Mouse (Mus musculus) limb, embryonic 15.5 days (tissue): ENCODE data around the gene Hoxa10. TPM values are rescaled to one million over a fixed set of nuclear protein-coding genes. Genes with fewer than 3 reads are reported as not detected.

ENCODE experiments used
- ATAC-seq: fragments of 200-750 bp; cut with Nextera tagmentation; 2 replicates; pipeline ENCODE4 v1.8.0; 2017; ENCODE audit warnings: low read depth, moderate TSS enrichment; ENCODE audit not compliant: insufficient number of reproducible peaks, low FRiP score, low TSS enrichment
- H3K27ac ChIP-seq: fragments of 300-500 bp; sonication (generic); 2 replicates; pipeline ENCODE4 v1.5.1; 2015; ENCODE audit warnings: moderate library complexity, mild to moderate bottlenecking, inconsistent platforms
- H3K27me3 ChIP-seq: fragments of 300-500 bp; sonication (generic); 2 replicates; pipeline ENCODE4 v1.6.1; 2015; ENCODE audit warnings: inconsistent platforms
- H3K36me3 ChIP-seq: fragments of 300-500 bp; sonication (generic); 2 replicates; pipeline ENCODE4 v1.6.1; 2015; ENCODE audit warnings: inconsistent platforms
- H3K4me1 ChIP-seq: fragments of 300-500 bp; sonication (generic); 2 replicates; pipeline ENCODE4 v1.6.1; 2015; ENCODE audit warnings: inconsistent platforms
- H3K4me2 ChIP-seq: fragments of 300-500 bp; sonication (generic); 2 replicates; pipeline ENCODE4 v1.6.1; 2015; ENCODE audit warnings: mild to moderate bottlenecking, inconsistent platforms
- H3K4me3 ChIP-seq: fragments of 300-500 bp; sonication (generic); 2 replicates; pipeline ENCODE4 v1.5.1; 2015; ENCODE audit warnings: mild to moderate bottlenecking, inconsistent platforms
- H3K9ac ChIP-seq: fragments of 300-500 bp; sonication (generic); 2 replicates; pipeline ENCODE4 v1.6.1; 2015; ENCODE audit warnings: inconsistent platforms
- H3K9me3 ChIP-seq: fragments of 300-500 bp; sonication (generic); 2 replicates; pipeline ENCODE4 v1.6.1; 2016; ENCODE audit warnings: inconsistent platforms
- WGBS: fragments of 180-500 bp; shearing (Covaris S2); methylation state at CpG from one replicate; pipeline ENCODE4 v1.1.7; 2015; 5-methylcytosine and 5-hydroxymethylcytosine counted together
- polyA plus RNA-seq: library from polyadenylated mRNA; unstranded; fragments of >200 nt; fragmentation: Nextera tagmentation; extraction: Ambion mirVana; gene quantifications from 2 replicates; pipeline ENCODE4 v1.2.1, GENCODE M21; 2015

Hoxa10 gene
- polyA plus RNA-seq, 1 experiment from 2014 or later: 108 TPM

DNA sequence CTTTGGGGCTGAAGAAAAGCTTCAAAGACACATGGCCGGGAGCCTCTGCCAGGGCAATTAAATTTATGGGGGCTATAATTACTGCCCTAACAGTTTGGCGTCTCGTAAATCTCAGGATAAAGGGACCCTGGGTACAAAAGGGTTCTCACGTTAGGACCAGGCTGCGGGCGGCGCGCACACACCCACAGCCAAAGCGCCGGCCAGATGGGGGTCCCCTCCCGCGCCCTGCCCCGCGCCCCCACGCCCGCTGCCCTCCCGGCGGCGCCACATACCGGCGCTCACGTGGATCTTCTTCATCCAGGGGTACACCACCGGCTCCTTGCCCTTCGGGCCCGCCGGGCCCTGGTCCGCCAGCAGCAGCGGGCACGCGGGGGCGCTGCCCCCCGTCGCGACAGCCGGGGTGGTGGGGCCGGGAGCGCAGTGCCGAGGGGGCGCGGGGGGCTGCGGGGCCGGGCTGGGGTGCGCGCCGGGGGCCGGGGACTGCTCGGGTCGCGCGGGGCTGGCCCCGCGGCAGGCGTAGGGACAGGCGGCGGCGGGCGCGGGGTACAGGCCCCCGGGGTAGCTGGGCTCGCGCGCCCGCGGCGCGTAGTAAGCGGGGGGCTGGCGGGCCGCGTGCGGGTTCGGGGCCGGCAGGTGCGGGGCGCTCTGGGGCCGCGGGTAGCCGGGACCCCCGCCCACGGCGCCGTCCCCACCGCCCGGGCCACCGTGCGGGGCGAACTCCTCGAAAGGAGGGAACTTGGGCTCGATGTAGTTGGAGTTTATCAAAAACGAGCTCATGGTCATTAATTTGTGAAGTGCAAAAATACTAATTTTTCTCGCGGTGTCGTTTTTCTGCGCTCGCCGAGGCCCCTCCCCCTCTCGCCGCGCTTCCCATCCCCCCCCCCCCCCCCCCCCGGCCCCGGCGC is 49.5 kb downstream of the Hoxa10 start, which contains the start of gene Hoxa4:
TSS of gene Hoxa4 (minus strand) at position 848 of the 905 bp plus-strand sequence.
- ATAC-seq: no peak
- WGBS: 4% methylated on average over 50 of the region's 102 CpGs

DNA sequence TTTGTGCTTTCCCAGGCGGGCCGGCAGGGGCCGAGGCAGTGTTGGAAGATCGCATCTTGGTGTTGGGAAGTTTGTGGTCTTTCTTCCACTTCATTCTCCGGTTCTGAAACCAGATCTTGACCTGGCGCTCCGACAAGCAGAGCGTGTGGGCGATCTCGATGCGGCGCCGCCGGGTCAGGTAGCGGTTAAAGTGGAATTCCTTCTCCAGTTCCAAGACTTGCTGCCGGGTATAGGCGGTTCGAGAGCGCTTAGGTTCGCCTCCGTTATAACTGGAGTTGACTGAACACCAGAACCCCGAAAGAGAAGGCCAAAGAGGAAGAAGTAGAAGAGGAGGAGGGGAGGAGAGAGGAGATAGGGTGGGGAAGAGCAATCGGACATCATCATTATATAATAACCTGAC is 50.2 kb downstream of the Hoxa10 start:
- Histone ChIP-seq H3K9ac (no peak overlapping the region), H3K4me1 (peaks cover 26% of the 10 kb centered on the region), H3K4me2 (peak overlapping the region; percentile 96; the same call in 1 of the 2 replicates), H3K36me3 (no peaks in the 10 kb centered on the region), H3K27me3 (peaks cover 87% of the 10 kb centered on the region), H3K4me3 (peak overlapping the region; percentile 59), H3K27ac (no peak overlapping the region), H3K9me3 (no peaks in the 10 kb centered on the region)
- no peak for ATAC-seq
- WGBS: 22% methylated on average over 23 of the region's 23 CpGs

More for the DNA sequence above, 49.5 kb downstream of the Hoxa10 start, which contains the start of gene Hoxa4:
- peaks cover 84% of the 10 kb centered on the region for H3K27me3 ChIP-seq
- H3K4me3 ChIP-seq: peak within 1 kb of the TSS; percentile 59
- H3K4me1 ChIP-seq: peaks cover 24% of the 10 kb centered on the region
- H3K9me3 ChIP-seq: no peaks in the 10 kb centered on the region
- no peaks in the 10 kb centered on the region for H3K36me3 ChIP-seq
- H3K27ac ChIP-seq: peak within 1 kb of the TSS; percentile 43; the same call in 1 of the 2 replicates
- H3K4me2 ChIP-seq: peak within 1 kb of the TSS; percentile 96
- H3K9ac ChIP-seq: peak within 1 kb of the TSS; percentile 48

DNA sequence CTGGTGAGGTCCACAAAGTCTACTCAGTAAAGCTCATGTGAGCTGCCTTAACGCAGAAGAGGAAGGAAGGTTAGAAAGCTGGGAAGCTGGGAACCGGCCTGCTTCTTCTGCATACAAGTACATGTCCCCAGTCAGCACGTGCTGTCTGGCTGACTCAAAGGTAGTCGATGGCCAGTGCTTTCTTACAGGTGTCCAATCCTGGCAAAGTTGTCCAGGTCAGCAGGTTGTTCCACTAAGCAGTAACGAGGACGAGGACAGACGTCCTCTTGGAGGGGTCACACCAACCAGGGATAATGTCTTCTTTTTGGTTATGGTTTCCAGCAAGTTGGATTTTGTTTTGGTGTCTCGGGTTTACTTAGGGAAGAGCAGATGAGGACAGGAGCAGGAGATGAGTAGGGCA is 50.7 kb downstream of the Hoxa10 start:
- peaks cover 31% of the 10 kb centered on the region for H3K4me1 ChIP-seq
- H3K36me3 ChIP-seq: no peaks in the 10 kb centered on the region
- no peak overlapping the region for H3K4me2 ChIP-seq
- no peak overlapping the region for H3K27ac ChIP-seq
- no peak for ATAC-seq
- no peak overlapping the region for H3K9ac ChIP-seq
- H3K27me3 ChIP-seq: peaks cover 89% of the 10 kb centered on the region
- H3K9me3 ChIP-seq: no peaks in the 10 kb centered on the region
- H3K4me3 ChIP-seq: no peak overlapping the region
- WGBS: 54% methylated on average over 8 of the region's 8 CpGs

DNA sequence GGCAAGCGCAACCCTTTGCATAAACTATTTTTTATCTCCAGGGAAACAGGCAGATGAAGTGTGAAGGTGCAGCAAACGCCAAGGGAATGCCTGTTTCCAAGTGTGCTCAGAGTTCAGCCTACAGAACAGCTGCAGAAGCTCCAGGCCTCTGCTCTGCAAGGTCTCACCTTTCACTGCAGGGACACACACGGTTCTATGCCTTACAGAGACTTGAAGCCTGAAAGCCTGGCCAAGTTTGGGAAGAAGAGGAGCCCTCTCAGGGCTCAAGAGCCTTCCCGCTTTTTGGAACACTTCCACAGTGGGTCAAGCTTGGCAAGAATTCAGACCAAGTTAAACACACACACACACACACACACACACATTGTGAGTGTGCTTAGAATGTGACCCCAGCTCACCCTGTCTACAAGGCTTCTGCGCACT is 51.5 kb downstream of the Hoxa10 start:
- Histone ChIP-seq H3K4me3 (no peak overlapping the region), H3K27me3 (peaks cover 90% of the 10 kb centered on the region)
- no peak for ATAC-seq

DNA sequence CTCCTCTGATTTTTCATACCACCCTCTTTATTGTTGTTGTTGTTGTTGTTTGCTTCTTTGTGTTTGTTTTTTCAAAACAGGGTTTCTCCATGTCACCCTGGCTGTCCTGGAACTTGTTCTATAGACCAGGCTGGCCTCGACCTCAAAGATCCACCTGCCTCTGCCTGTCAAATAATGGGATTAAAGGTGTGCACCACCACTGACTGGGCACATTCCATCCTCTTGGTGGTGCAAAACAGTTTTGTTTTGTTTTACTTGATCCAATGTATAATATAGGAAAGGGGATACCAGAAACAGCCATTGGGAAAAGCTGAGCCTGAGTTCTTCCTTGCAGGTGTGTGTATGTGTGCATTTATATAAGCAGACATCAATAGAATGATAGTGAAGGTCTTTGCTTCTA is 54.2 kb downstream of the Hoxa10 start:
- H3K27me3 ChIP-seq: peaks cover 78% of the 10 kb centered on the region
- no peak overlapping the region for H3K4me3 ChIP-seq
- peaks cover 37% of the 10 kb centered on the region for H3K4me1 ChIP-seq
- 70% methylated on average over 1 of the region's 1 CpGs for WGBS
- ATAC-seq: no peak
- H3K9ac ChIP-seq: no peak overlapping the region
- no peaks in the 10 kb centered on the region for H3K9me3 ChIP-seq
- H3K36me3 ChIP-seq: no peaks in the 10 kb centered on the region
- H3K27ac ChIP-seq: no peak overlapping the region
- H3K4me2 ChIP-seq: no peak overlapping the region

More for the DNA sequence above, 51.5 kb downstream of the Hoxa10 start:
- H3K4me2 ChIP-seq: no peak overlapping the region
- peak overlapping the region; percentile 27; the same call in 1 of the 2 replicates for H3K27ac ChIP-seq
- no peak overlapping the region for H3K9ac ChIP-seq
- no peaks in the 10 kb centered on the region for H3K9me3 ChIP-seq
- peaks cover 37% of the 10 kb centered on the region for H3K4me1 ChIP-seq
- no peaks in the 10 kb centered on the region for H3K36me3 ChIP-seq
- 55% methylated on average over 5 of the region's 5 CpGs for WGBS

DNA sequence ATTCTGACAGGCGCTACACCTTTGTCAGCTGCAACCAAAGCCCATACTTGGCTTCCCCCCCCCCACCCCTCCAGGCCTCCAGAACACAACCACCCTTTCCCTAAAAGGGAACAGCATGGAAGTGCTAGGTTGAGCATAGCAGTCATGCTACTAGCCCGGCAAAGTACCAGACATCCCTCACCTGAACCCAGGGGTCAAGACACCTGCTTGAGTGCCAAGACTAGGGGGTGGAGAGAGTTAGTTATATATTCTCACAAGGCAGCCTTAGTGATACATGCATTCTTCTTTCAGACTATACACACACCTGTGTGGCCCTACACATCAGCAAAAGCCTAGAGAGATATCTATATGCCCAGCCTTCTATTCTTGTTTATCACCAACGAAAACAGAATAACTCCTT is 54.8 kb downstream of the Hoxa10 start:
- H3K36me3 ChIP-seq: no peaks in the 10 kb centered on the region
- 48% methylated on average over 3 of the region's 3 CpGs for WGBS
- H3K9me3 ChIP-seq: no peaks in the 10 kb centered on the region
- peaks cover 79% of the 10 kb centered on the region for H3K27me3 ChIP-seq
- H3K4me3 ChIP-seq: no peak overlapping the region
- no peak overlapping the region for H3K4me2 ChIP-seq
- no peak for ATAC-seq
- peaks cover 30% of the 10 kb centered on the region for H3K4me1 ChIP-seq
- H3K27ac ChIP-seq: no peak overlapping the region
- H3K9ac ChIP-seq: no peak overlapping the region

DNA sequence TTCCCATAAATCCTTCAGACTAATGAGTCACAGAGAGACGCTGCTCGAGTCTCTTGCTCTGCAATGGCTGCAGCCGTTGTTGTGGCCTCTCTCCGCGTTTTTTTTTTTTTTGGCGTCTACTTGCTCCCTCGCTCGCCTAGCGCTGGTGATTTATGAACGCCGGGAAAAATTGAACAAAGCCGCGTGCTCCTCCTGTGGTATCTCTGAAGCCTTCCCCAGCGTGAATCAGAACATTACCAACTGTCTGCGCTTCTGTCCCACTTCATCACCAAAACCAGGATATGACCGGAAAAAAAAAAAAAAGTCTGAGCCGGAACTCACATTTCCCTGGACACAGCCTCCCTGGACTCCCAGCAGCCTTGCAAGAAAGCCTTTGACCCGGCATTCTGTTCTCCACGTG is 55.4 kb downstream of the Hoxa10 start:
- Histone ChIP-seq H3K4me2 (0 out of 2 replicates have a peak overlapping the region, but pooled peaks have one; percentile 14), H3K4me1 (peaks cover 24% of the 10 kb centered on the region; the same call in 1 of the 2 replicates)
- 12% methylated on average over 19 of the region's 19 CpGs for WGBS

DNA sequence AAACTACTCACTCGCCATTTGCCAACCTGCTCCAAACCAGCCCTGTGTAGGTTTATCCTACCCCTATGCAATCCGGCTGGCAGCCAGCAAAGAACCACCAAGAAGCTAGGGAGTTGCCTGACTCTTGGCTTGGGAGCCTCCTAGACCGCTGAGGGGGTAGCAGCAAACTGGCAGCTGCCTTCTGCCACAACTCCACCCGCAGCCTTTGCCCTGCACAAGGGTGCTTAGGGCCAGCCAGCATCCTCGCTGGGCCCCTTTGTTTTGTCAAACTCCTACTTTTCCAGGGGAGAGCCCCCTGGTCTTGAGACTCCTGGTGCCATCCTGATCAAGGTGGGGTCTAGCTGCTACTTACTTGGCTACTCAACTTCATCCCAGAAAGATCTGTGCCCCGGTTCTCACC is 56.0 kb downstream of the Hoxa10 start:
- H3K4me1 ChIP-seq: peaks cover 22% of the 10 kb centered on the region; the same call in 1 of the 2 replicates
- no peak overlapping the region for H3K4me3 ChIP-seq
- no peak overlapping the region for H3K9ac ChIP-seq
- H3K4me2 ChIP-seq: no peak overlapping the region
- no peak for ATAC-seq
- H3K27ac ChIP-seq: no peak overlapping the region
- H3K36me3 ChIP-seq: no peaks in the 10 kb centered on the region
- 44% methylated on average over 6 of the region's 6 CpGs for WGBS
- no peaks in the 10 kb centered on the region for H3K9me3 ChIP-seq
- H3K27me3 ChIP-seq: peaks cover 79% of the 10 kb centered on the region

More for the DNA sequence above, 55.4 kb downstream of the Hoxa10 start:
- no peak overlapping the region for H3K4me3 ChIP-seq
- ATAC-seq: no peak
- H3K27ac ChIP-seq: no peak overlapping the region
- H3K27me3 ChIP-seq: peaks cover 79% of the 10 kb centered on the region
- H3K9me3 ChIP-seq: no peaks in the 10 kb centered on the region
- H3K9ac ChIP-seq: no peak overlapping the region
- H3K36me3 ChIP-seq: no peaks in the 10 kb centered on the region

DNA sequence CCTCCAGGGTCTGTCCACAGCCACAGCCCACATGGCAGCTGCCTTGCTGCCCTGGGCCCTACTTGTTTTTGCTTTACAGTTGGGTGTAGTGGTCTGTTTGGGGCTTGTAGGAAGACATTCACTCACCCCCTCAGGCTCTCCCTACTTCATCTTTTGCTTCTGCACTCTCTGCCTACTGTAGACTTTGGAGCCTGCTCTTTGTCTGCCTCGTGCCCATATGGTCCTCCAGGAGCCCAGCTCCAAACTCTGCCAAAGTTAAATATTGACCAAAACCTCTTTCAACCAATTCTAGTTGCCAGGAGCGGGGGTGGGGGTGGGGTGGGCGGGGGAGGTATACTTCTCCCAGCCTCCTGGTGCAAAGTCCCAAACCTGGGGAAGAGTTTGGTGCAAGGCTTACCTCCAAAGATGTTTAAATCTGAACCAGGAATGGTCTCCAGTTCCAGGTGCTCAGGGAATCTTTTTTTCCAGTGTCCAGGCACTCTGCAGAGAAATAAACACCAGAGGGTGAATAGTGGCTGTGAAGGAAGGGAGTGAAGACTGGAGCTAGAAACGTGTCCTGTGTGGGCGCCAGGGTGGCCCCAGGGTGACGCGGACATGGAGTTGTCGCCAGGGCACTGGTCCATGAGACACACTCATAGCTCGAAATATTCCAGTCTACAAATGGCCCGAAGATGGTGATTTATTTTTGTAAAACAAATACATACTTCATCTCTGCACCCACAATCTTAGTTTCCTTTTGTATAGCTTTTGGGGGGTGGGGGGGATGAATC is 57.2 kb downstream of the Hoxa10 start:
- 46% methylated on average over 10 of the region's 10 CpGs for WGBS
- ATAC-seq: no peak
- Histone ChIP-seq H3K9me3 (no peaks in the 10 kb centered on the region), H3K4me2 (no peak overlapping the region), H3K4me3 (no peak overlapping the region), H3K27ac (no peak overlapping the region), H3K36me3 (no peaks in the 10 kb centered on the region), H3K27me3 (peaks cover 80% of the 10 kb centered on the region), H3K4me1 (peaks cover 26% of the 10 kb centered on the region; the same call in 1 of the 2 replicates), H3K9ac (no peak overlapping the region)

DNA sequence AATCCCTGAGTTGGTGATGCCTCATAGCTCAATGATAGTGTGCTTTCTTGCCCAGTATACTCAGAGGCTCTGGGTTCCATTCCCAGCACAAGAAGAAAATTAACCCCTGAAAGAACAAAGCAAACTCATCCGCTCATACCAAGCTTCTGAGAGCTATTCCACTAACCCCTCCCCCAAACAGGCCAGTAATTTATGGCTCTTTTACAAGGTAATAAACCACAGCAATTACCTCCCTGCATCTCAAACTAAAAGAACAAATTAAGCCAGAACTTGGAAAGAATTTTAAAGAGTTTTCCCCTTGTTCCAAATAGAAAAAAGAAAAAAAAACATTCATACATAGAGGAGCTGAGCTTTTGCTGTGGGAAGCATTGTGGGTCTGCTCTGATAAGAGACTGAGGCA is 57.9 kb downstream of the Hoxa10 start:
- WGBS: 57% methylated on average over 1 of the region's 1 CpGs
- no peak for ATAC-seq
- no peak overlapping the region for H3K27ac ChIP-seq
- H3K27me3 ChIP-seq: peaks cover 78% of the 10 kb centered on the region
- H3K4me3 ChIP-seq: no peak overlapping the region
- H3K4me2 ChIP-seq: no peak overlapping the region
- H3K4me1 ChIP-seq: peaks cover 28% of the 10 kb centered on the region; the same call in 1 of the 2 replicates
- no peak overlapping the region for H3K9ac ChIP-seq
- H3K9me3 ChIP-seq: no peaks in the 10 kb centered on the region
- H3K36me3 ChIP-seq: no peaks in the 10 kb centered on the region

DNA sequence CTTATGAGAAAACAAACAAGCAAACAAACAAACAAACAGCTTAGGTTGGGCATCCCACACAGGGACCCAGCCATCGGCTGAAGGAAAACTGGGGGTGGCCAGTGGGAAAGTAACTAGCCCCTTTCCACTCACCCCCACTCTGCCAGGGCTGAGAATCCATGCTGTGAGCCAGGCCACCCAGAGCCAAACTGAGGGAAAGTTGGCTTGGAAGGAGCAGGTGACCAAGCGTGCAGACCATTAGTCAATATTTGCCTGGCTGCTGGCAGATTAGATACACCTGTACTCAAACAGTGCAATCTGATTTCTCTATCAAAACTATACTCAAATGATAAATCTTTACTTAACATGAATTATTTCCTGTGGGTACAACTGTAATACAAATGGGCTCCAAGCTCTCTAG is 58.6 kb downstream of the Hoxa10 start:
- Histone ChIP-seq H3K4me1 (peaks cover 34% of the 10 kb centered on the region), H3K4me2 (no peak overlapping the region), H3K27ac (no peak overlapping the region), H3K9me3 (no peaks in the 10 kb centered on the region), H3K4me3 (no peak overlapping the region), H3K36me3 (no peaks in the 10 kb centered on the region), H3K27me3 (peaks cover 78% of the 10 kb centered on the region), H3K9ac (no peak overlapping the region)
- ATAC-seq: no peak
- 59% methylated on average over 2 of the region's 2 CpGs for WGBS
